Mouse (Mus musculus) heart, postnatal 36 days (tissue): ENCODE results near the gene Resp18. TPM values are rescaled to one million over a fixed set of nuclear protein-coding genes. Genes with fewer than 3 reads are reported as not detected.
"Not testable (repeated sequence)": the region's sequence is repeated elsewhere in the genome, so short reads cannot be mapped to it uniquely, and the experiment has no call there.

Experiments used
- DNase-seq, 2 experiments: peaks; one replicate each; pipeline ENCODE4 v3.0.0; 2021 to 2022
- intact Hi-C: fragments of 180-260 bp; cut with DNase I; formaldehyde crosslinking; loops from one replicate; pipeline ENCODE4 v1.15.1; 2025
- total RNA-seq, 2 experiments: library from RNA; stranded (reverse); gene quantifications; 2 replicates each; pipeline ENCODE4 v1.2.3; 2021

Gene Resp18
- total RNA-seq, 2 experiments from 2014 or later: not detected

DNA sequence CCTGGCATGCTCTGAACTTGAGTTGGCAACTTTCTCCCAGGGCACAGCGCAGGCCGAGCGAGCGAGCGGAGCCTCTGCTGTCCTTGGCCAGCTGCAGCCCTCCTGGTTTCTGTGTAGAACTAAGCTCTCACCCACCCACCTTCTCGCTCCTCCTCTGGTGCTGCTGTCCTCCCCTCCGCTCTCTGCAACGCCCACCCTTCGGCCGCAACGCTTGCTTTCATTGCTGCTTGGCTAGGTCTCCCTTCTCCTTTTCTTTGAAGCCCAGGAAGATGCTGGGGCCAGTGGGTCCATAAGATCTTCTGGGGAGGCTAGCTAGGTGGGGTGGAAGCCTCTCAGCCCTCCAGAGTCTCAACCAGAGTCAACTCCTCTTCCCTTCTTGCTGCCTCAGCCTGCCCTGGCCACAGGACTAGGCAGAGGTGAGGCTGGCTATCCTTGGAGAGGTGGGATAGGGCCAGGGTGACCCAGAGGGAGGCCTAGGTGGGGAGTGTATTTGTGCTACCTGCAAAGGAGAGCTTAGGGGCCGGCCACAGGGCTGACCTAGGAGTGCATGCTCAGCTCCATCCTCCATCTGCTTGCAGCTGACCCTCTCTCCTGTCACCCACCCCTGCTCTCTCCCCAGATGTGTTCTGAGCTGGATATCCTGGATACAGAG is 33.9 kb downstream of the Resp18 start:
- intact Hi-C loops: no loop called here
- DNase-seq: no peak

DNA sequence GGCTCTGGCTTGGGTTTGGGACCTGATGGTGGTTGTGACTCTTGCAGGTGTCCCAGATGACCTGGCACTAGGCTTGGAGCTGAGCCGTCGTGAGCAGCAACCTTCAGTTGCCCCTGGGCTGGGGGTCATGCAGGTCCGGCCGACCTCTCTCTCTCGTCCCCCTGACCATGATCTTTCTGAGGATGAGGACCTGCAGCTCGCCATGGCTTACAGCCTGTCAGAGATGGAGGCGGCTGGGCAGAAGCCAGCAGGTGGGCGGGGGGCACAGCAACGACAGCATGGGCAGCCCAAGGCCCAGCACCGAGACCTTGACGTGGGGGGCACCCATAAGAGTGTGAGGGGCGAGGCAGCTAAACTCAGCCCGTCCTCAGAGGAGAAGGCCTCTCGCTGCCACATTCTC is 34.8 kb downstream of the Resp18 start:
- no peak for DNase-seq
- intact Hi-C loops: no loop called here

- intact Hi-C loops: loop anchor here (5.0 kb wide), 1 partner anchor 72 kb away; the partner anchor contains the start of gene Zfand2b
- DNase-seq: peak in 1 of 2 experiments; percentile 27
Observed at GRCm38 (mm10) chr1:75239591-75239990, 38.6 kb downstream of the Resp18 start.

DNA sequence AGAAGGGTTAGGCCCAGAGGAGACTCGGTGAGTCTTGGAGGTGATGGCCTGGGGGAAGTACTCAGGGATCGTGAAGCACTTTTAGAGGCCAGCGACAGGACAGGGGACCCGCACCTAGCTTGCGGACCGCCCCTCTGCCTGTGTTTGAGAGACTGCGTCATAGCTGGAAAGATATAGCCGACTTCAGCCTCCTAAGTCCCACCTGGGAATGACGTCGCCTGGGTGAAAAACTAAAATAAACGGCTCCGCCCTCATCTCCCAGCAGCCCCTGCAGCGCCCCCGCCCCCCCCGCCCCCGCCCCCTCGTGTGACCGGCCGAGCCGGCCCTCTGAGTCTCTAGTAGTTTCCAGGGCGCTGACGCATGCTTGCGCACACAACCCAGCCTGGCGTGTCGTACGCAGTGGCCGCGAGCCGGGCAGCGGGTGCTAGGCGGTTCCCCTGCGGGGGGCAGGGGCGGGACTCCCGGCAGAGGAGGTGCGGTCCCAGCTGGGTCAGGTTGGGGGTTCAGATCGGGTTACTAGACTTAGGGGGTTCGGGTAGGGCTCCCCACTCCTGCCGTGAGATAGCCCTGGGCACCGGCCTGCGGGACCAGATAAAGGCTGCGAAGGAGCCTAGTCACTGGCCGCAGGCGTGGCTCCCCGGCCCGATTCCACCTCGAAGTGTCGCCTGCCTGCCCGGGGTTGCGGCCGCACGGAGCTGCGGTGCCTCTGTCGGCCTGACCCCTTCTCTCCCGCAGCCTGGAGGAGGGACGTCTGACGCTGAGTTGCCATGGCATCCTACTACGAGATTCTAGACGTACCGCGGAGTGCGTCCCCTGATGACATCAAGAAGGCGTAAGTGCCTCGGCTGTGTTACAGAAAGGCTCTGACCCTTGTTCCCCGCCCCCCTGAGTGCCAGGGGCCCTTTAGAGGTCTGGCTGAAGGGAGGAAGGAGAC is 41.8 kb downstream of the Resp18 start, which contains the start of gene Dnajb2:
Gene Dnajb2 (plus strand): TSS at position 290 of the 934 bp plus-strand sequence.
- DNase-seq: peak; percentile 88 to 90
- intact Hi-C loops: loop anchor here (5.0 kb wide), 1 partner anchor 69 kb away; the partner anchor contains the start of gene Zfand2b

DNA sequence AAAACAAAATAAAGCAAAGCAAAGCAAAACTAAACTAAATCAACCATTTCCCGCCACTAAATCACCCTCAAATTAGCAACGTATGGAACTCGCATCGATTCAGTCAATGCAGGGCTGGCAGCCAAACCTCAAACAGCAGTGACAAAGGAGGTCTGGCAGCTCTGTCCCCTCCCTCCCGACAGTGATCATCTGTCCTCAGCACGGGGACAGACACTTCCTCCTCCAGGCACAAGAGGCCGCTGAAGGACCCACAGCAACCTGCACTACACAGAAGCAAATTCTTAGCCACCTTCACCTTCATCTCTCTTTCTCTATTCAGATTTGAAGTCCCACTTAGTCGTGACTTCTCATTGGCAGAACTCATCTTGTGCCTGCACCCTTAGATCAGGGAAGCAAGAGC is 43.6 kb downstream of the Resp18 start:
- DNase-seq: peak in 1 of 2 experiments; percentile 67
- intact Hi-C loops: loop anchor here (1.0 to 5.0 kb wide), 3 partner anchors 17 to 78 kb away; partner anchors contain the start of gene Zfand2b

DNA sequence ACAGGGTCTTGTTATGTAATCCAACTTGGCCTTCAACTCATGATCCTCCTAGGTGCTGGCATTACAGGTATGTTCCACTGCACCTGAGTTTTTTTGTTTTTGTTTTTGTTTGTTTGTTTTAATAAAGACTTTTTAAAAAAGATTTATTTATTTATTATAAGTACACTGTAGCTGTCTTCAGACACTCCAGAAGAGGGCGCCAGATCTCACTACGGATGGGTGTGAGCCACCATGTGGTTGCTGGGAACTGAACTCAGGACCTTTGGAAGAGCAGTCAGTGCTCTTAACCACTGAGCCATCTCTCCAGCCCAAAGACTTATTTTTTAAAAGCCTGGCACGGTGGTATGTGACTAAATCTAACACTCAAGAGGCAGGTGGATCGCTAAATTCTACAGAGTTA is 45.7 kb downstream of the Resp18 start:
- DNase-seq: not testable (repeated sequence)
- intact Hi-C loops: loop anchor here (5.0 kb wide), 1 partner anchor 80 kb away; no protein-coding TSS in a partner anchor

GRCm38 (mm10) chr1:75231664-75232152 is 46.5 kb downstream of the Resp18 start, which contains the start of gene A630095N17Rik:
TSS of gene A630095N17Rik (minus strand) at chr1:75232102.
- intact Hi-C loops: loop anchor here (5.0 kb wide), 1 partner anchor 81 kb away; no protein-coding TSS in a partner anchor
- no peak for DNase-seq

- no peak for DNase-seq
- intact Hi-C loops: loop anchor here (5.0 kb wide), 1 partner anchor 81 kb away; no protein-coding TSS in a partner anchor
Observed at GRCm38 (mm10) chr1:75231224-75231623, 47.0 kb downstream of the Resp18 start.

DNA sequence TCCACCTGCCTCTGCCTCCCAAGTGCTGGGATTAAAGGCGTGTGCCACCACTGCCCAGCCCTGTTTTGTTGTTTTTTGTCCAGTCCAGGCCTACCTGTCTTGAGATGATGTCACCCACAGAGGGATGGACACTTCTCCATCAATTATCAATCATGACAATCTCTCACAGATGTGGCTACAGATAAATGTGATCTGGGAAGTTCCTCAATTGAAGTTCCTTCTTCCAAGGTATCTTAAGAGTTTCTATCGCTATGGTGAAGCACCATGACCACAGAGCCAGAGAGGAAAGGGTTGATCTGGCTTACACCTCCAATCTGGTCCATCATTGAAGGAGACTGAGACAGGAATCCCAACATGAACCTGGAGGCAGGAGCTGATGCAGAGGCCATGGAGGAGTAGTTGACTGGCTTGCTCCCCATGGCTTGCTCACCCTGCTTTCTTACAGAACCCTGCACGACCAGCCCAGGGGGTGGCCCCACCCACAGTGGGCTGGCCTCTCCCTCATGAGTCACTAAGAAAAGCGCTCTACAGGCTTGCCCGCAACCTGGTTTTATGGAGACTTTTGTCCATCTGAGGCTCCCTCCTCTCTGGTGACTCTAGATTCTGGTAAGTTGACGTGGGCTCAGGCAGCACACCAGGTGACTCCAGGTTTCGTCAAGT is 47.8 kb downstream of the Resp18 start:
- intact Hi-C loops: loop anchor here (5.0 kb wide), 1 partner anchor 82 kb away; no protein-coding TSS in a partner anchor

DNA sequence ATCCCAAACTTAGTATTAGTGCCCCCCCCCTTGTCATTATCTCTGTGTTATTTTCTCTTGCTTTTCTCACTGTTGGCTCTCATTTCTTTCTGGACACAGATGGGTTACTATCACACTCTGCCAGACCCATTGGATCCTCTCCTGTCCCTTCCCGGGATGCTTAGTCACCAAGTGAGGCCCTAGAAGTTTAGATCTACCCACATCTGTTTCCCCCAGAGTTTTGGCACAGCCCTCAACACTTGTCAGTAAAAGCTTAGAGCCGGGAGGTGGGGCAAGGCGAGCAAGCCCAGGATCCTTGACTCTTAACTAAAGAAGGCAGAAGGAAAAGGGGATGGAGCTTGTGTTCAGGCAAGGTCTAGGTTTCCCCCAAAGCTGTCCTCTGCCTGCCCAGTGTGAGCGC is 49.1 kb downstream of the Resp18 start:
- no peak for DNase-seq
- intact Hi-C loops: no loop called here

More for the DNA sequence above, 47.8 kb downstream of the Resp18 start:
- no peak for DNase-seq

- intact Hi-C loops: no loop called here
- no peak for DNase-seq
Observed at GRCm38 (mm10) chr1:75227653-75228052, 50.6 kb downstream of the Resp18 start.

- no peak for DNase-seq
- intact Hi-C loops: no loop called here
Observed at GRCm38 (mm10) chr1:75226138-75226537, 52.1 kb downstream of the Resp18 start.

- intact Hi-C loops: no loop called here
- DNase-seq: no peak
Observed at GRCm38 (mm10) chr1:75225473-75225872, 52.7 kb downstream of the Resp18 start.

- DNase-seq: no peak
- intact Hi-C loops: no loop called here
Observed at GRCm38 (mm10) chr1:75223532-75223931, 54.7 kb downstream of the Resp18 start.

DNA sequence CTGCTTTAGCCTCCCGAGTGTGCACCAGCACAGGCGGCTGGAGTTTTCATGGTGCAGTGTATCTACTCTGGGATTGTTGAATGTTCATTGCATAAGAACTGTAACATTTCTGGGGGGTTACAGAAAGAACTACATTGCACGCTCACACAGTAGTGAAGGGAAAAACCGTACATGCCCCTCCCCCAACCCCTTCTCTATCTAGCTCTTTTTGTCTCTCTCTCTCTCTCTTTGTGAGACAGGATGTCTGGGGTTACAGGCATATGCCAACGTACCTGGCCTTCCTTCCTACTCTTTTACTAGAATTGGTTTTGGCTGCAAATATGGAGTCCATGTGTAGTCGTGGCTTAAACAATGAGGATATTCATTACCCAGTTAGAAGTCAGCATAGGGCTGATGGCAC is 55.3 kb downstream of the Resp18 start:
- intact Hi-C loops: no loop called here
- DNase-seq: no peak

Other genes with a start within 250 kb of the Resp18 start
- 1 to 10 TPM; 4.5 TPM for gene Nhej1, start 153.2 kb downstream of the Resp18 start, total RNA-seq
- under 1 TPM; 0.56 to 0.57 TPM for gene Slc23a3, start 144.5 kb downstream of the Resp18 start, total RNA-seq
- gene Cnppd1, start 135.7 kb downstream of the Resp18 start, total RNA-seq: 10 to 100 TPM; 23.2 to 30.0 TPM
- 10 to 100 TPM; 22.2 to 23.5 TPM for gene Retreg2, start 135.6 kb downstream of the Resp18 start, total RNA-seq
- 10 to 100 TPM; 14.9 to 17.6 TPM for gene Zfand2b, start 109.8 kb downstream of the Resp18 start, total RNA-seq
- 10 to 100 TPM; 28.8 to 30.4 TPM for gene Abcb6, start 98.0 kb downstream of the Resp18 start, total RNA-seq
- 10 to 100 TPM; 13.3 to 13.5 TPM for gene Ankzf1, start 86.3 kb downstream of the Resp18 start, total RNA-seq
- gene Atg9a, start 86.2 kb downstream of the Resp18 start, total RNA-seq: 10 to 100 TPM; 73.8 to 76.3 TPM
- gene Glb1l, start 67.6 kb downstream of the Resp18 start, total RNA-seq: 1 to 10 TPM; 2.5 to 4.0 TPM
- 10 to 100 TPM; 38.1 to 41.0 TPM for gene Stk16, start 67.6 kb downstream of the Resp18 start, total RNA-seq
- 100 to 1,000 TPM; 778 to 837 TPM for gene Tuba4a, start 58.5 kb downstream of the Resp18 start, total RNA-seq
- gene A630095N17Rik, start 46.3 kb downstream of the Resp18 start, total RNA-seq: not detected
- gene Dnajb2, start 42.0 kb downstream of the Resp18 start, total RNA-seq: 100 to 1,000 TPM; 104 to 112 TPM
- under 1 TPM; 0.92 to 0.95 TPM for gene Ptprn, start 13.9 kb downstream of the Resp18 start, total RNA-seq
- gene Dnpep, start 39.6 kb upstream of the Resp18 start, total RNA-seq: 10 to 100 TPM; 78.0 to 89.7 TPM
- 1,000 to 10,000 TPM; 1,347 to 1,420 TPM for gene Des, start 81.9 kb upstream of the Resp18 start, total RNA-seq
- gene Speg, start 96.9 kb upstream of the Resp18 start, total RNA-seq: 100 to 1,000 TPM; 120 to 128 TPM
- gene Gmppa, start 157.5 kb upstream of the Resp18 start, total RNA-seq: 10 to 100 TPM; 35.5 to 39.9 TPM
- gene Asic4, start 172.0 kb upstream of the Resp18 start, total RNA-seq: not detected
- gene Chpf, start 200.9 kb upstream of the Resp18 start, total RNA-seq: 10 to 100 TPM; 25.5 to 26.8 TPM
- gene Tmem198, start 201.1 kb upstream of the Resp18 start, total RNA-seq: under 1 TPM; 0.11 to 0.19 TPM
- gene Obsl1, start 228.0 kb upstream of the Resp18 start, total RNA-seq: 100 to 1,000 TPM; 130 to 136 TPM
- 1 to 10 TPM; 3.6 TPM for gene Inha, start 228.7 kb upstream of the Resp18 start, total RNA-seq
- 10 to 100 TPM in 1 of 2 experiments, 1 to 10 TPM in 1; 9.2 to 14.1 TPM for gene Stk11ip, start 243.1 kb upstream of the Resp18 start, total RNA-seq